Mouse (Mus musculus) kidney, embryonic 14.5 days (tissue): ENCODE results near the gene Ptgdr. TPM values are rescaled to one million over a fixed set of nuclear protein-coding genes. Genes with fewer than 3 reads are reported as not detected.
"Not testable (repeated sequence)": the region's sequence is repeated elsewhere in the genome, so short reads cannot be mapped to it uniquely, and the experiment has no call there.

Experiments
- ATAC-seq: fragments of 200-750 bp; cut with Nextera tagmentation; 2 replicates; pipeline ENCODE4 v1.8.0; 2017; ENCODE audit warnings: moderate number of reproducible peaks, mild to moderate bottlenecking, moderate TSS enrichment, moderate library complexity; ENCODE audit not compliant: low FRiP score, low TSS enrichment
- H3K27ac ChIP-seq: fragments of 300-500 bp; sonication (generic); 2 replicates; pipeline ENCODE4 v1.5.1; 2014; ENCODE audit warnings: low read depth, mild to moderate bottlenecking, low read length, moderate library complexity, mixed read lengths
- H3K27me3 ChIP-seq: fragments of 300-500 bp; sonication (generic); 2 replicates; pipeline ENCODE4 v1.6.1; 2014; ENCODE audit warnings: mild to moderate bottlenecking, low read length; ENCODE audit not compliant: control insufficient read depth, insufficient read depth
- H3K36me3 ChIP-seq: fragments of 300-500 bp; sonication (generic); 2 replicates; pipeline ENCODE4 v1.6.1; 2014; ENCODE audit warnings: low read length, mixed read lengths; ENCODE audit not compliant: control insufficient read depth, insufficient read depth
- H3K4me1 ChIP-seq: fragments of 300-500 bp; sonication (generic); 2 replicates; pipeline ENCODE4 v1.6.1; 2014; ENCODE audit warnings: low read length, mixed read lengths; ENCODE audit not compliant: control insufficient read depth, insufficient read depth
- H3K4me2 ChIP-seq: fragments of 300-500 bp; sonication (generic); replicated peaks from 2 replicates; pipeline ENCODE4 v1.6.1; 2014; ENCODE audit warnings: low read depth, mild to moderate bottlenecking, low read length
- H3K4me3 ChIP-seq: fragments of 300-500 bp; sonication (generic); 2 replicates; pipeline ENCODE4 v1.5.1; 2014; ENCODE audit warnings: mild to moderate bottlenecking, low read length
- H3K9ac ChIP-seq: fragments of 300-500 bp; sonication (generic); 2 replicates; pipeline ENCODE4 v1.6.1; 2014; ENCODE audit warnings: low read depth, mild to moderate bottlenecking, low read length, moderate library complexity
- H3K9me3 ChIP-seq: fragments of 300-500 bp; sonication (generic); 2 replicates; pipeline ENCODE4 v1.6.1; 2016; ENCODE audit warnings: low read length; ENCODE audit not compliant: control insufficient read depth
- WGBS: fragments of 180-500 bp; shearing (Covaris S2); extraction: QIAGEN DNeasy Blood & Tissue Kit; methylation state at CpG from one replicate; pipeline ENCODE4 v1.1.7; 2014; 5-methylcytosine and 5-hydroxymethylcytosine counted together
- polyA plus RNA-seq: library from polyadenylated mRNA; unstranded; fragments of >200 nt; fragmentation: Nextera tagmentation; extraction: Ambion mirVana; gene quantifications from 2 replicates; pipeline ENCODE4 v1.2.1, GENCODE M21; 2014

Ptgdr gene
- polyA plus RNA-seq = not detected in 2 replicates

- Histone ChIP-seq H3K4me3 (peak within 1 kb of the TSS; percentile 32), H3K4me1 (0 out of 2 replicates have a peak, but pooled peaks cover 4% of the 10 kb centered on the region), H3K9me3 (no peaks in the 10 kb centered on the region), H3K27ac (no peak within 1 kb of the TSS), H3K4me2 (peak within 1 kb of the TSS; percentile 54), H3K9ac (0 out of 2 replicates have a peak within 1 kb of the TSS, but pooled peaks have one; percentile 12), H3K27me3 (peaks cover 18% of the 10 kb centered on the region), H3K36me3 (no peaks in the 10 kb centered on the region)
- peak; percentile 60; the same call in 1 of the 2 replicates for ATAC-seq
- WGBS = under 1% methylated on average over 32 of the region's 32 CpGs
Measured at GRCm38 (mm10) chr14:44858868-44859613, at the start of gene Ptgdr. TSS of gene Ptgdr (minus strand) at chr14:44859375.

- Histone ChIP-seq H3K27ac (no peak overlapping the region), H3K9ac (no peak overlapping the region), H3K27me3 (no peaks in the 10 kb centered on the region), H3K36me3 (no peaks in the 10 kb centered on the region), H3K9me3 (no peaks in the 10 kb centered on the region), H3K4me1 (no peaks in the 10 kb centered on the region), H3K4me2 (no peak overlapping the region), H3K4me3 (no peak overlapping the region)
- WGBS = 83% methylated on average over 5 of the region's 5 CpGs
- no peak for ATAC-seq
Measured at GRCm38 (mm10) chr14:44907774-44908173, 48.6 kb upstream of the Ptgdr start.

GRCm38 (mm10) chr14:44904199-44904598 is 45.0 kb upstream of the Ptgdr start:
- Histone ChIP-seq H3K9me3 (no peaks in the 10 kb centered on the region), H3K36me3 (no peaks in the 10 kb centered on the region), H3K27ac (no peak overlapping the region), H3K4me3 (no peak overlapping the region), H3K4me2 (no peak overlapping the region), H3K4me1 (no peaks in the 10 kb centered on the region), H3K27me3 (no peaks in the 10 kb centered on the region), H3K9ac (no peak overlapping the region)
- no peak for ATAC-seq
- 91% methylated on average over 4 of the region's 4 CpGs for WGBS

GRCm38 (mm10) chr14:44901735-44902134 is 42.6 kb upstream of the Ptgdr start:
- H3K27ac ChIP-seq, ATAC-seq, H3K27me3 ChIP-seq, H3K9me3 ChIP-seq, H3K4me3 ChIP-seq, H3K4me2 ChIP-seq, H3K9ac ChIP-seq, H3K4me1 ChIP-seq, H3K36me3 ChIP-seq: not testable (repeated sequence)

GRCm38 (mm10) chr14:44891387-44892132 is 32.4 kb upstream of the Ptgdr start:
- no peak overlapping the region for H3K9ac ChIP-seq
- no peaks in the 10 kb centered on the region for H3K36me3 ChIP-seq
- ATAC-seq = no peak
- 78% methylated on average over 7 of the region's 7 CpGs for WGBS
- no peaks in the 10 kb centered on the region for H3K4me1 ChIP-seq
- H3K4me3 ChIP-seq = no peak overlapping the region
- no peak overlapping the region for H3K4me2 ChIP-seq
- H3K27ac ChIP-seq = no peak overlapping the region
- no peaks in the 10 kb centered on the region for H3K9me3 ChIP-seq
- H3K27me3 ChIP-seq = no peaks in the 10 kb centered on the region

GRCm38 (mm10) chr14:44869686-44870085 is 10.5 kb upstream of the Ptgdr start:
- WGBS = 76% methylated on average over 6 of the region's 6 CpGs
- Histone ChIP-seq H3K36me3 (no peaks in the 10 kb centered on the region), H3K4me1 (no peaks in the 10 kb centered on the region), H3K4me2 (no peak overlapping the region), H3K4me3 (no peak overlapping the region), H3K9ac (no peak overlapping the region), H3K9me3 (no peaks in the 10 kb centered on the region), H3K27ac (no peak overlapping the region), H3K27me3 (no peaks in the 10 kb centered on the region)
- ATAC-seq = no peak

GRCm38 (mm10) chr14:44865661-44866060 is 6.5 kb upstream of the Ptgdr start:
- Histone ChIP-seq H3K9me3 (no peaks in the 10 kb centered on the region), H3K4me3 (no peak overlapping the region), H3K4me1 (no peaks in the 10 kb centered on the region), H3K9ac (no peak overlapping the region), H3K27ac (no peak overlapping the region), H3K27me3 (no peaks in the 10 kb centered on the region), H3K36me3 (no peaks in the 10 kb centered on the region), H3K4me2 (no peak overlapping the region)
- WGBS = 85% methylated on average over 8 of the region's 8 CpGs
- no peak for ATAC-seq

- peaks cover 14% of the 10 kb centered on the region for H3K27me3 ChIP-seq
- no peaks in the 10 kb centered on the region for H3K36me3 ChIP-seq
- H3K27ac ChIP-seq = no peak overlapping the region
- no peak overlapping the region for H3K4me3 ChIP-seq
- 30% methylated on average over 4 of the region's 4 CpGs for WGBS
- no peak overlapping the region for H3K9ac ChIP-seq
- H3K4me2 ChIP-seq = no peak overlapping the region
- H3K4me1 ChIP-seq = 0 out of 2 replicates have a peak, but pooled peaks cover 4% of the 10 kb centered on the region
- ATAC-seq = no peak
- no peaks in the 10 kb centered on the region for H3K9me3 ChIP-seq
Measured at GRCm38 (mm10) chr14:44863086-44863485, 3.9 kb upstream of the Ptgdr start.

GRCm38 (mm10) chr14:44861161-44861560 is 2.0 kb upstream of the Ptgdr start:
- Histone ChIP-seq H3K27ac (no peak overlapping the region), H3K4me3 (no peak overlapping the region), H3K9me3 (no peaks in the 10 kb centered on the region), H3K9ac (no peak overlapping the region), H3K4me1 (0 out of 2 replicates have a peak, but pooled peaks cover 4% of the 10 kb centered on the region), H3K27me3 (peaks cover 18% of the 10 kb centered on the region), H3K36me3 (no peaks in the 10 kb centered on the region), H3K4me2 (no peak overlapping the region)
- no peak for ATAC-seq
- 37% methylated on average over 3 of the region's 3 CpGs for WGBS
